In genomic region chrX:162568439-162568838, GRCm38 (mm10) we compare ENCODE assay signal across 21 mouse cellular contexts.
A peak's percentile ranks its signal among the peaks of the same experiment; 100 is the strongest.
DNase-seq lines count a peak whose midpoint lies in the region; ATAC-seq and TF ChIP-seq lines count a peak whose summit lies in the region.
"Had no signal": no experiment of that assay in that cellular context is flagged by ENCODE, and none has a peak within 500 bp of the region (broad histone marks: within the 10 kb centered on the region; RNA-seq: fewer than 3 reads in every experiment).

No protein-coding gene starts in this region.

- no peaks in the 10 kb centered on the region for H3K36me3 ChIP-seq in limb, embryonic 13.5 days
- H3K36me3 ChIP-seq in limb, embryonic 10.5 days: no peaks in the 10 kb centered on the region
- H3K36me3 ChIP-seq in limb, embryonic 14.5 days (ENCODE audit: control insufficient read depth, insufficient read depth, low read length): no peaks in the 10 kb centered on the region
- H3K36me3 ChIP-seq in limb, embryonic 15.5 days: no peaks in the 10 kb centered on the region
- no peaks in the 10 kb centered on the region for H3K36me3 ChIP-seq in midbrain, embryonic 13.5 days
- H3K36me3 ChIP-seq: G1E had no signal

- H3K9me3 ChIP-seq in limb, embryonic 13.5 days: no peaks in the 10 kb centered on the region
- no peaks in the 10 kb centered on the region for H3K9me3 ChIP-seq in limb, embryonic 10.5 days (replicated peaks)
- H3K9me3 ChIP-seq in limb, embryonic 14.5 days (ENCODE audit: control insufficient read depth, low read length): no peaks in the 10 kb centered on the region
- H3K9me3 ChIP-seq in limb, embryonic 15.5 days: no peaks in the 10 kb centered on the region
- no peaks in the 10 kb centered on the region for H3K9me3 ChIP-seq in midbrain, embryonic 13.5 days
- H3K9me3 ChIP-seq: G1E had no signal

- 35% methylated on average over 2 of the region's 2 CpGs for WGBS in limb, embryonic 13.5 days
- 75% methylated on average over 2 of the region's 2 CpGs for WGBS in limb, embryonic 10.5 days
- WGBS in limb, embryonic 14.5 days: 57% methylated on average over 2 of the region's 2 CpGs
- WGBS in limb, embryonic 15.5 days: 50% methylated on average over 2 of the region's 2 CpGs
- WGBS in midbrain, embryonic 13.5 days: 90% methylated on average over 2 of the region's 2 CpGs

- DNase-seq in limb, embryonic 10.5 days (ENCODE audit: low spot score): no peak
- DNase-seq in limb, embryonic 14.5 days (ENCODE audit: low spot score): peak; percentile 67
- DNase-seq in adrenal gland, postnatal 10 days: no peak
- DNase-seq: adrenal gland, adult 2 months; adrenal gland, adult 8-10 months; adrenal gland, postnatal 14 days; adrenal gland, postnatal 25 days; adrenal gland, postnatal 36 days; B cell, adult 2 months; cerebellum, adult 11 months; cerebellum, adult 11-12 months; cerebellum, adult 18-20 months; cerebellum, adult 2 months had no signal

- no peak for TF ChIP-seq POLR2A in limb, embryonic 14.5 days (IDR thresholded peaks at IDR 0.05; ENCODE audit: borderline replicate concordance, extremely low read depth, insufficient read depth, insufficient read length)

- no peak overlapping the region for H3K4me3 ChIP-seq in limb, embryonic 13.5 days
- no peak overlapping the region for H3K4me3 ChIP-seq in limb, embryonic 10.5 days
- no peak overlapping the region for H3K4me3 ChIP-seq in limb, embryonic 14.5 days (replicated peaks; ENCODE audit: low read length)
- no peak overlapping the region for H3K4me3 ChIP-seq in limb, embryonic 15.5 days
- no peak overlapping the region for H3K4me3 ChIP-seq in midbrain, embryonic 13.5 days (replicated peaks)

- peaks cover 12% of the 10 kb centered on the region; the same call in 1 of the 2 replicates for H3K27me3 ChIP-seq in limb, embryonic 13.5 days
- peaks cover 82% of the 10 kb centered on the region for H3K27me3 ChIP-seq in limb, embryonic 10.5 days (ENCODE audit: low read depth, poor library complexity, severe bottlenecking)
- peaks cover 3% of the 10 kb centered on the region; the same call in 1 of the 2 replicates for H3K27me3 ChIP-seq in limb, embryonic 14.5 days (ENCODE audit: control insufficient read depth, insufficient read depth, low read length)
- H3K27me3 ChIP-seq in limb, embryonic 15.5 days: no peaks in the 10 kb centered on the region; the same call in 1 of the 2 replicates
- peaks cover 5% of the 10 kb centered on the region; the same call in 1 of the 2 replicates for H3K27me3 ChIP-seq in midbrain, embryonic 13.5 days
- H3K27me3 ChIP-seq: CH12.LX had no signal

- no peaks in the 10 kb centered on the region for H3K4me1 ChIP-seq in limb, embryonic 13.5 days
- no peaks in the 10 kb centered on the region for H3K4me1 ChIP-seq in limb, embryonic 10.5 days
- no peaks in the 10 kb centered on the region for H3K4me1 ChIP-seq in limb, embryonic 14.5 days (ENCODE audit: control insufficient read depth, insufficient read depth, low read length)
- no peaks in the 10 kb centered on the region for H3K4me1 ChIP-seq in limb, embryonic 15.5 days
- H3K4me1 ChIP-seq in midbrain, embryonic 13.5 days (replicated peaks): no peaks in the 10 kb centered on the region

- H3K4me2 ChIP-seq in limb, embryonic 13.5 days (replicated peaks): no peak overlapping the region
- H3K4me2 ChIP-seq in limb, embryonic 14.5 days (replicated peaks; ENCODE audit: low read depth, low read length, severe bottlenecking): no peak overlapping the region
- H3K4me2 ChIP-seq in limb, embryonic 15.5 days: no peak overlapping the region
- H3K4me2 ChIP-seq in midbrain, embryonic 13.5 days (replicated peaks): no peak overlapping the region

- H3K27ac ChIP-seq in limb, embryonic 13.5 days: no peak overlapping the region
- no peak overlapping the region for H3K27ac ChIP-seq in limb, embryonic 10.5 days
- 0 out of 2 replicates have a peak overlapping the region, but pooled peaks have one; percentile 28 for H3K27ac ChIP-seq in limb, embryonic 14.5 days (replicated peaks; ENCODE audit: low read depth, low read length)
- H3K27ac ChIP-seq in limb, embryonic 15.5 days: 0 out of 2 replicates have a peak overlapping the region, but pooled peaks have one; percentile 27
- H3K27ac ChIP-seq in midbrain, embryonic 13.5 days: no peak overlapping the region

- ATAC-seq in limb, embryonic 13.5 days (ENCODE audit: low FRiP score, low read depth): peak; percentile 78
- ATAC-seq in limb, embryonic 14.5 days (ENCODE audit: low FRiP score, low read depth): peak; percentile 60
- ATAC-seq in limb, embryonic 15.5 days (ENCODE audit: insufficient number of reproducible peaks, low FRiP score, low TSS enrichment, low read depth): peak; percentile 24; the same call in 1 of the 2 replicates
- no peak for ATAC-seq in midbrain, embryonic 13.5 days
- ATAC-seq: activated CD4-positive, CD25-positive, alpha-beta regulatory T cell, adult 4 months; CD4-positive, CD25-positive, alpha-beta regulatory T cell, adult 4 months; Patski had no signal

- no peak overlapping the region for H3K9ac ChIP-seq in limb, embryonic 13.5 days
- H3K9ac ChIP-seq in limb, embryonic 14.5 days (ENCODE audit: low read depth, low read length, severe bottlenecking): no peak overlapping the region
- no peak overlapping the region for H3K9ac ChIP-seq in limb, embryonic 15.5 days
- no peak overlapping the region for H3K9ac ChIP-seq in midbrain, embryonic 13.5 days (replicated peaks)

Comparison
In these comparisons a context has a peak if more than half of its experiments do, and no peak if none do; other contexts are left out.
1. H3K27ac ChIP-seq: peak in limb, embryonic 14.5 days (single experiment) and limb, embryonic 15.5 days (single experiment); none in limb, embryonic 13.5 days (single experiment), limb, embryonic 10.5 days (single experiment) and midbrain, embryonic 13.5 days (single experiment).